Mouse (Mus musculus): ENCODE measurements around the gene Fcgr4. TPM values are rescaled to one million over a fixed set of nuclear protein-coding genes. Genes with fewer than 3 reads are reported as not detected.
"Not testable (repeated sequence)": the region's sequence is repeated elsewhere in the genome, so short reads cannot be mapped to it uniquely, and the experiment has no call there.

The Fcgr4 gene
- polyA plus RNA-seq, 1 experiment from 2014 or later = 1.5 TPM

GRCm38 (mm10) chr1:170981679-170982078 is 37.0 kb upstream of the Fcgr4 start:
- H3K9me3 ChIP-seq (ENCODE audit: control insufficient read depth, low read length) = not testable (repeated sequence)

GRCm38 (mm10) chr1:170982301-170982700 is 36.4 kb upstream of the Fcgr4 start:
- Histone ChIP-seq H3K9ac (replicated peaks; ENCODE audit: low read length) (no peak overlapping the region), H3K36me3 (ENCODE audit: control insufficient read depth, insufficient read depth, low read length) (no peaks in the 10 kb centered on the region), H3K4me2 (ENCODE audit: low read length) (no peak overlapping the region), H3K27ac (replicated peaks; ENCODE audit: low read depth, low read length) (no peak overlapping the region), H3K27me3 (ENCODE audit: control insufficient read depth, insufficient read depth, low read length) (no peaks in the 10 kb centered on the region), H3K4me1 (ENCODE audit: control insufficient read depth, insufficient read depth, low read length) (no peaks in the 10 kb centered on the region), H3K4me3 (replicated peaks; ENCODE audit: low read depth, low read length) (no peak overlapping the region), H3K9me3 (ENCODE audit: control insufficient read depth, low read length) (no peaks in the 10 kb centered on the region)
- 86% methylated on average over 2 of the region's 2 CpGs for WGBS
- DNase-seq = no peak
- ATAC-seq (ENCODE audit: low FRiP score, low TSS enrichment) = no peak

More at GRCm38 (mm10) chr1:170981679-170982078, 37.0 kb upstream of the Fcgr4 start:
- H3K36me3 ChIP-seq (ENCODE audit: control insufficient read depth, insufficient read depth, low read length); DNase-seq; H3K27ac ChIP-seq (replicated peaks; ENCODE audit: low read depth, low read length); H3K27me3 ChIP-seq (ENCODE audit: control insufficient read depth, insufficient read depth, low read length); H3K4me1 ChIP-seq (ENCODE audit: control insufficient read depth, insufficient read depth, low read length); H3K4me2 ChIP-seq (ENCODE audit: low read length); ATAC-seq (ENCODE audit: low FRiP score, low TSS enrichment); H3K4me3 ChIP-seq (replicated peaks; ENCODE audit: low read depth, low read length); H3K9ac ChIP-seq (replicated peaks; ENCODE audit: low read length): not testable (repeated sequence)
- 88% methylated on average over 1 of the region's 1 CpGs for WGBS

- Histone ChIP-seq H3K9ac (replicated peaks; ENCODE audit: low read length) (no peak overlapping the region), H3K27ac (replicated peaks; ENCODE audit: low read depth, low read length) (no peak overlapping the region), H3K4me2 (ENCODE audit: low read length) (no peak overlapping the region), H3K4me1 (ENCODE audit: control insufficient read depth, insufficient read depth, low read length) (no peaks in the 10 kb centered on the region), H3K27me3 (ENCODE audit: control insufficient read depth, insufficient read depth, low read length) (no peaks in the 10 kb centered on the region), H3K36me3 (ENCODE audit: control insufficient read depth, insufficient read depth, low read length) (no peaks in the 10 kb centered on the region), H3K9me3 (ENCODE audit: control insufficient read depth, low read length) (no peaks in the 10 kb centered on the region), H3K4me3 (replicated peaks; ENCODE audit: low read depth, low read length) (no peak overlapping the region)
- no peak for DNase-seq
- ATAC-seq (ENCODE audit: low FRiP score, low TSS enrichment) = no peak
- whole genome bisulfite sequencing = 88% methylated on average over 4 of the region's 4 CpGs
These were observed 35.7 kb upstream of the Fcgr4 start for GRCm38 (mm10) chr1:170983066-170983465.

GRCm38 (mm10) chr1:170985092-170985491 is 33.6 kb upstream of the Fcgr4 start:
- no peaks in the 10 kb centered on the region for H3K36me3 ChIP-seq (ENCODE audit: control insufficient read depth, insufficient read depth, low read length)
- H3K4me3 ChIP-seq (replicated peaks; ENCODE audit: low read depth, low read length) = no peak overlapping the region
- H3K4me1 ChIP-seq (ENCODE audit: control insufficient read depth, insufficient read depth, low read length) = no peaks in the 10 kb centered on the region
- whole genome bisulfite sequencing = 86% methylated on average over 3 of the region's 3 CpGs
- H3K9me3 ChIP-seq (ENCODE audit: control insufficient read depth, low read length) = no peaks in the 10 kb centered on the region
- DNase-seq = no peak
- H3K9ac ChIP-seq (replicated peaks; ENCODE audit: low read length) = no peak overlapping the region
- no peak for ATAC-seq (ENCODE audit: low FRiP score, low TSS enrichment)
- H3K4me2 ChIP-seq (ENCODE audit: low read length) = no peak overlapping the region
- H3K27ac ChIP-seq (replicated peaks; ENCODE audit: low read depth, low read length) = no peak overlapping the region
- H3K27me3 ChIP-seq (ENCODE audit: control insufficient read depth, insufficient read depth, low read length) = no peaks in the 10 kb centered on the region

GRCm38 (mm10) chr1:170985861-170986260 is 32.9 kb upstream of the Fcgr4 start:
- H3K4me3 ChIP-seq (replicated peaks; ENCODE audit: low read depth, low read length) = no peak overlapping the region
- H3K36me3 ChIP-seq (ENCODE audit: control insufficient read depth, insufficient read depth, low read length) = no peaks in the 10 kb centered on the region
- no peaks in the 10 kb centered on the region for H3K4me1 ChIP-seq (ENCODE audit: control insufficient read depth, insufficient read depth, low read length)
- H3K27ac ChIP-seq (replicated peaks; ENCODE audit: low read depth, low read length) = no peak overlapping the region
- DNase-seq (no peak), ATAC-seq (ENCODE audit: low FRiP score, low TSS enrichment) (no peak)
- no peak overlapping the region for H3K4me2 ChIP-seq (ENCODE audit: low read length)
- no peaks in the 10 kb centered on the region for H3K27me3 ChIP-seq (ENCODE audit: control insufficient read depth, insufficient read depth, low read length)
- WGBS = 86% methylated on average over 5 of the region's 5 CpGs
- no peak overlapping the region for H3K9ac ChIP-seq (replicated peaks; ENCODE audit: low read length)
- no peaks in the 10 kb centered on the region for H3K9me3 ChIP-seq (ENCODE audit: control insufficient read depth, low read length)

GRCm38 (mm10) chr1:170989656-170990055 is 29.1 kb upstream of the Fcgr4 start:
- ATAC-seq (ENCODE audit: low FRiP score, low TSS enrichment) = no peak
- Histone ChIP-seq H3K27ac (replicated peaks; ENCODE audit: low read depth, low read length) (no peak overlapping the region), H3K9me3 (ENCODE audit: control insufficient read depth, low read length) (no peaks in the 10 kb centered on the region), H3K27me3 (ENCODE audit: control insufficient read depth, insufficient read depth, low read length) (no peaks in the 10 kb centered on the region), H3K4me2 (ENCODE audit: low read length) (no peak overlapping the region), H3K36me3 (ENCODE audit: control insufficient read depth, insufficient read depth, low read length) (no peaks in the 10 kb centered on the region), H3K4me1 (ENCODE audit: control insufficient read depth, insufficient read depth, low read length) (no peaks in the 10 kb centered on the region), H3K9ac (replicated peaks; ENCODE audit: low read length) (no peak overlapping the region), H3K4me3 (replicated peaks; ENCODE audit: low read depth, low read length) (no peak overlapping the region)
- DNase-seq = no peak
- 72% methylated on average over 9 of the region's 9 CpGs for WGBS

GRCm38 (mm10) chr1:170992550-170992949 is 26.2 kb upstream of the Fcgr4 start:
- Histone ChIP-seq H3K4me1 (ENCODE audit: control insufficient read depth, insufficient read depth, low read length) (no peaks in the 10 kb centered on the region), H3K4me3 (replicated peaks; ENCODE audit: low read depth, low read length) (no peak overlapping the region), H3K36me3 (ENCODE audit: control insufficient read depth, insufficient read depth, low read length) (no peaks in the 10 kb centered on the region), H3K27ac (replicated peaks; ENCODE audit: low read depth, low read length) (no peak overlapping the region), H3K4me2 (ENCODE audit: low read length) (no peak overlapping the region), H3K9ac (replicated peaks; ENCODE audit: low read length) (no peak overlapping the region), H3K9me3 (ENCODE audit: control insufficient read depth, low read length) (no peaks in the 10 kb centered on the region), H3K27me3 (ENCODE audit: control insufficient read depth, insufficient read depth, low read length) (no peaks in the 10 kb centered on the region)
- ATAC-seq (ENCODE audit: low FRiP score, low TSS enrichment) = no peak
- WGBS = 62% methylated on average over 5 of the region's 5 CpGs
- DNase-seq = peak; percentile 46

GRCm38 (mm10) chr1:170996034-170996433 is 22.7 kb upstream of the Fcgr4 start:
- H3K9me3 ChIP-seq (ENCODE audit: control insufficient read depth, low read length) = no peaks in the 10 kb centered on the region

GRCm38 (mm10) chr1:170996753-170997152 is 22.0 kb upstream of the Fcgr4 start:
- H3K27ac ChIP-seq (replicated peaks; ENCODE audit: low read depth, low read length) = no peak overlapping the region
- no peak overlapping the region for H3K4me3 ChIP-seq (replicated peaks; ENCODE audit: low read depth, low read length)
- H3K4me1 ChIP-seq (ENCODE audit: control insufficient read depth, insufficient read depth, low read length) = no peaks in the 10 kb centered on the region
- DNase-seq (peak; percentile 77), ATAC-seq (ENCODE audit: low FRiP score, low TSS enrichment) (no peak)
- H3K9me3 ChIP-seq (ENCODE audit: control insufficient read depth, low read length) = no peaks in the 10 kb centered on the region
- H3K36me3 ChIP-seq (ENCODE audit: control insufficient read depth, insufficient read depth, low read length) = no peaks in the 10 kb centered on the region
- WGBS = 46% methylated on average over 3 of the region's 3 CpGs
- no peaks in the 10 kb centered on the region for H3K27me3 ChIP-seq (ENCODE audit: control insufficient read depth, insufficient read depth, low read length)
- H3K9ac ChIP-seq (replicated peaks; ENCODE audit: low read length) = no peak overlapping the region
- H3K4me2 ChIP-seq (ENCODE audit: low read length) = no peak overlapping the region

More at GRCm38 (mm10) chr1:170996034-170996433, 22.7 kb upstream of the Fcgr4 start:
- Histone ChIP-seq H3K4me1 (ENCODE audit: control insufficient read depth, insufficient read depth, low read length) (no peaks in the 10 kb centered on the region), H3K27me3 (ENCODE audit: control insufficient read depth, insufficient read depth, low read length) (no peaks in the 10 kb centered on the region), H3K27ac (replicated peaks; ENCODE audit: low read depth, low read length) (no peak overlapping the region), H3K9ac (replicated peaks; ENCODE audit: low read length) (no peak overlapping the region), H3K4me3 (replicated peaks; ENCODE audit: low read depth, low read length) (no peak overlapping the region), H3K4me2 (ENCODE audit: low read length) (no peak overlapping the region), H3K36me3 (ENCODE audit: control insufficient read depth, insufficient read depth, low read length) (no peaks in the 10 kb centered on the region)
- ATAC-seq (ENCODE audit: low FRiP score, low TSS enrichment) = no peak
- no peak for DNase-seq
- WGBS = 82% methylated on average over 3 of the region's 3 CpGs
